Mouse (Mus musculus) olfactory bulb, adult 2 months (tissue): ENCODE results near the gene Il2ra.
A peak's percentile ranks its signal among the peaks of the same experiment; 100 is the strongest.

Experiments used
- CTCF ChIP-seq: fragments of 200-500 bp; IDR thresholded peaks from 2 replicates; pipeline ENCODE4 v1.5.1; 2012; ENCODE audit warnings: low read depth, mild to moderate bottlenecking, low read length, moderate library complexity; ENCODE audit not compliant: insufficient read depth
- POLR2A ChIP-seq: fragments of 200-500 bp; IDR thresholded peaks from 2 replicates; pipeline ENCODE4 v1.6.1; 2012; ENCODE audit warnings: mild to moderate bottlenecking, low read depth, low read length, moderate library complexity; ENCODE audit not compliant: insufficient read depth

DNA sequence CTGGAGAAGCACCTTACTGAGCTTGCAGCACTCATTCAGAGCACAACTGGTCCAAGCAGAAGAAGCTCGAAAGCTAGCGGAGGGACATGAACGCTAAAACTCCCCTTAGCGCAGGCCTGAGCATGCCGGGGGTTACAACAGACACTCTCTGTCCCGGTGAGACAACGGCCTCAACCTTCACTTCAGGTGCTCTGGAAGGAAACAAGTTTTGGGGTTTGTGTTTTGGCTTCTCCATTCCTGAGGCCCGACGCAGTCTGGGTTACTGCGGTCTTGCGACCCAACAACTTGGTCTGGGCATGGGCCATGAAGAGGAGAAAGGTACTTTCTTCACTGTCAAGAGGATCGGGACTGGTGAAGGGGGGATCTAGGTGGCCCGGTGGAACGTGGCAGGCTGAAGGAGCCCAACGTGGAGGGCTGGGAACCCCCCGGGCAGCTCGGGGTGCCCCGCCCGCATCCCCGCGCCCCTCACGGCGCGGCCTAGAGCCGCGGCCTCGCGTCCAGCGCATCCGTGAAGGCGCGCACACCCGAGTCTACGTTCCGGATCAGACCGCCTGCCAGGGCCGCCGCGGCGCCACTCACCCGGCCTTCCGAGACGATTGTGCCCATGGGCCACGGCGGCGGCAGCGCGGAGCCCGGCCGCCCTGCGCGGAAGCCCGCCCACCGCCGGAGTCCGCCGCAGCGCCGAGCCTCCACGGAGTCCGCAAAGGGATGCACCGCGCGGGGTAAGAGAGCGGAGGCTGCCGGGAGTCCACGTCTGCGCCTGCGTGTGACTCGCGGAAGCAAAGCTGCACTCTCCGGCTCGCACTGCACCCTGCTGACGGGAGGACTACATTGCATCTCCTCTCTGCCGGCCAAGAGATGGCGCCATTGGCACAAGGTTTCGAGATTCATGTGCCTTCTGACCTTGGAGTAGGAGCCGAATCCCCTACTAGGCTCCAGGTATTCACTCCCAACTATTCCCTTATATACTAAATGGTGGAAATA is 39.8 kb upstream of the Il2ra start:
- TF ChIP-seq POLR2A, result peak; percentile 82
- TF ChIP-seq CTCF, result peak; percentile 99
